Mouse (Mus musculus): ENCODE measurements around the gene Scn4a.
"Not testable (repeated sequence)": the region's sequence is repeated elsewhere in the genome, so short reads cannot be mapped to it uniquely, and the experiment has no call there.

Gene Scn4a

DNA sequence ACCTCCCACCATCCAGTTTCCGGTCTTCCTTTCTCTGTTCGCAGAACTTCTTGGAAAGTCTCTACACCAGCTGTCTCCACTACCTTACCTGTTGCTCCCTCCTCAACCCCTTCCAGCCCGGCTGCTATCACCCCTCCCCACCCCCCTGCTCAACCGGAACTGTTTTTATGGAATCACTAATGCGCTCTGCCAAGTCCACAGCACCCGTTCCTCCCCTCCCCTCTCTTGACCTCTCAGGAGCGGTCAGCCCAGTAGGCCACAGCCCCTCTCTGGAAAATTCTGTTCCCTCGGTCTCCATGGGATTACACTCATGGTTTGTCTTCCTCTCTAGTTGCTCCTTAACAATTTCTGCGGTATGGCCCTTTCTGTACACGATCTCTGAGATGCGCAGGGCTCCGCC, at the start of gene Scn4a:
Gene Scn4a, minus strand, starts transcription at position 101 of the 400 bp plus-strand sequence.
- in situ Hi-C loops (cut with MboI, MseI): no loop called here

DNA sequence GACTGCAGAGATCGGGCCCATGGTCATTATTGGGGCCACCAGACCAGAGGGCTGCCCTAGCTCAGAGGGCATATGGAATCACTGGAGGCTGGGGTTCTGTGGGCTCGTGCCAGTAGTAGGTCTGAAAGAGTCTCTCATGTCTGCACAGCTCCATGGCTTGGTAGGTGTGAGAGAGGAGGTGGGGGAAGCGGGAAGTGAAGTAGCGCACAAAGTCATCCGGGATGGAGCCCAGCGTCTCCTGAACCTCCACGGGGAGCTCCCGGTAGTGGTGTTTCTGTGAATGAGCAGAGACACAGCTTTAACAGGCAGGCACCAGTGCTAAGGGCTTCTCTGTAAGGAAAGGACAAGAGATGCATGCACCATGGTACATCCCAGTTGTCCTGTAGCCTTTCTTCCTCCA, 45.4 kb upstream of the Scn4a start:
- in situ Hi-C loops (cut with MboI, MseI): no loop called here

DNA sequence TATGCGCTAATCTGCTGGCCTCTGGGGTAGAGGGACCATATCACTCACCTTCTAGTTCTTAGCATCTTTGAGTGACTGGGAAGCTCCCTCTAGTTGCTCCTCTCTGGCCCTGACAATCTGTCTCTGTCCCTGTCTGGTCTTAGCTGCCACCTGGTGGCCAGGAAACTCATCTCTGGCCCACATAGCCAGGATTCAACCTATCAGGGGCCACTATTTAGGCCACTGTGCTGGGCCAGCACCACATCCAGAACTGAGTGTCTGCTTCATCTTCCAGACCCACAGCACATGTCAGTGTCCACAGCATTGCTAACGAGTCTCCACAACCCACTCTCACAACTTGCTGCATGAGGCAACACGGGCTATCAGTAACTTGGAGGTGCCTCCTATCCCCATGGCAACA, 44.6 kb upstream of the Scn4a start:
- in situ Hi-C loops (cut with MboI, MseI): no loop called here

DNA sequence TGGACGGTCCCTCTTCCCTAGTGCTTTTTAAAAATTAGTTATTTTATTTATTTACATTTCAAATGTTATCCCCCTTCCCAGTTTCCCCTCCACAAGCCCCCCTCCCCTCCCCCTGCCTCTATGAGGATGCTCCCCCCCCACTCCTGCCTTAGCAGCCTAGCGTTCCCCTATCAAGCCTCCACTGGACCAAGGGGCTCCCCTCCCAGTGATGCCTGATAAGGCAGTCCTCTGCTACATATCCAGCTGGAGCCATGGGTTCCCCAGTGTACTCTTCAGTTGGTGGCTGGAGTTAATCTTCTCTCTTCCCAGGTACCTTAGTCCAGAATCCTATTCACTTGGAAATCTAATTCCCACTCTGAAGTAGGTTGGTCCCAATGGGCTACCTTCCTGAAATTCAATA, 41.0 kb upstream of the Scn4a start:
- in situ Hi-C loops (cut with MboI, MseI): not testable (repeated sequence)

DNA sequence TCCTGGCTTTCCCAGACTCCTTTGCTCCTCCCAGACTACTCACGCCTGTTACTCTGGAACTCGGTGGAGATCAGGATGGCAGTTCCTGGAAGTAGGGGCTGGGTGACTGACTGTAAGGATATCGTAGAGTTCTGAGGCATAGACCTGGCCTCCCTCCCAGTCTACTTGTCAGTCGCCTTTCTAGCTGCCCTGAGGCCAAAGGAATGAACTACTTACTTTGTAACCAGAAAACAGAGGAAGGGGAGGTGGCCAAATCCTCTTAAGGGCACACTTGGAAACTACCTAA, 40.2 kb upstream of the Scn4a start:
- in situ Hi-C loops (cut with MboI, MseI): no loop called here

DNA sequence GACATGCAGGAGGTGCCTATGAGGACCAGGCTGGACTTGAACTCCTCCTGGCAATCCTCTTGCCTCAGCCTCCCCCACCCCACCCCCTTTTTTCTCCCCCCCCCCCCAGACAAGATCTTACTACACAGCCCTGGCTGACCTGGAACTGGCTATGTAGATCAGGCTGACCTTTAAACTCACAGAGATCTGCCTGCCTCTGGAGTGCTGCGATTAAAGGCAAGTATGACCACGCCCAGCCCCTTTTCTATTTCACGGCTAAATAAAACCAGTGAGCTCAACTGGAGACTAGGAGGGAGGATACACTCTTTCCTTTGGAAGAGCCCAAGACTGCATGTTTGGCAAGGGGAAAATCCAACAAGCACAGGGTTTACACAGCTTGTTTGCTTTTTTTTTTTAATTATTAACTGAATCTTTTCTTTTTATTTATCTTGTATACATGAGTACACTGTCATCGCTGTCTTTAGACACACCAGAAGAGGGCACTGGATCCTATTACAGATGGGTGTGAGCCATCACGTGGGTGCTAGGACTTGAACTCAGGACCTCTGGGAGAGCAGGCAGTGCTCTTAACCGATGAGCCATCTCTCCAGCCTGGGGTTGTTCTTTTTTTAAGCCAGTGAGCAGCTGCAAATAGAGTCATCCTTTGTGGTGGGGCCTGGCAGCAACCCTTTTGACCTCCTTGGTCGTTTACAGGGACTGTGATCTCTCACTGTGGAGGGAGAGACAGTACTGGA, 39.7 kb upstream of the Scn4a start:
- in situ Hi-C loops (cut with MboI, MseI): no loop called here

DNA sequence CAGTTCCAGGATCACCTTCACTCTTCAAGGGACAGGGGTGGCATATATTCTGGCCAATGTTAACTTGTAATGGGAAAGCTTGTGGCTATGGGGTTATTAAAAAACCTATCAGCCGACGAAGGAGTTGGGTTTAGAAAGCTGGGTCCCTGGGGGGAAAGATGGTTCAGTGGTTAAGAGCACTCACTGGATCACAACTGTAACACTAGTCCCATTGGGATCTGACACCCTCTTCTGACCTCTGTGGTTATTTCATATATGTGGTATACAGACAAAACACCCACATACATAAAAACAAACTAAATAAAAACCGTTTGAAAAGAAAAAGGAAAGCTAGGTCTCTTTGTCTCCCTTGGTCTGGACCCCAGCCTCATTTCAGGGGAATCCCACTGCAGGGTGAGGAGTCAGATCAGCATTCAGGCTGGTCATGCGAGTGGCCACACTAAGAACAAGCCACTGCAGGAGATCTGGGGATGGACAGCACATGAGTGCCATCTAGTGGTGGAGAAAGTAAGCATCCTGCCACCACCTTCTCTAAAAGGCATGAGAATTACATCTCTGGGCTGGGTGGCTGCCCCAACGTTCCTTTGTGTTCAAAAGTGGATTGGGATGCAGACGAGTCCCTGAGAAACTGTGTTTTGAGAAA, 38.6 kb upstream of the Scn4a start:
- in situ Hi-C loops (cut with MboI, MseI): no loop called here

DNA sequence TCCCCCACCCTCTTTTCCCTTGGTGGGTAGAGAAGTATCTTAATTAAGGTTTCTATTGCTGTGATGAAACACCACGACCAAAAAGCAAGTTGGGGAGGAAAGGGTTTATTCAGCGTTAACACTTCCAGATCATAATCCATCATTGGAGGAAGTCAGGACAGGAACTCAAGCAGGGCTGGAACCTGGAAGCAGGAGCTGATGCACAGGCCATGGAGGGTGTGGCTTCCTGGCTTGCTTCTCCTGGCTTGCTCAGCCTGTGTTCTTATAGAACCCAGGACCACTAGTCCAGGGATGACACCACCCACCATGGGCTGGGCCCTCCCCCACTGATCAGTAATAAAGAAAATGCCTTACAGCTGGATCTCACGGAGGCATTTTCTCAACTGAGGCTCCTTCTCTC, 37.7 kb upstream of the Scn4a start:
- in situ Hi-C loops (cut with MboI, MseI): no loop called here

DNA sequence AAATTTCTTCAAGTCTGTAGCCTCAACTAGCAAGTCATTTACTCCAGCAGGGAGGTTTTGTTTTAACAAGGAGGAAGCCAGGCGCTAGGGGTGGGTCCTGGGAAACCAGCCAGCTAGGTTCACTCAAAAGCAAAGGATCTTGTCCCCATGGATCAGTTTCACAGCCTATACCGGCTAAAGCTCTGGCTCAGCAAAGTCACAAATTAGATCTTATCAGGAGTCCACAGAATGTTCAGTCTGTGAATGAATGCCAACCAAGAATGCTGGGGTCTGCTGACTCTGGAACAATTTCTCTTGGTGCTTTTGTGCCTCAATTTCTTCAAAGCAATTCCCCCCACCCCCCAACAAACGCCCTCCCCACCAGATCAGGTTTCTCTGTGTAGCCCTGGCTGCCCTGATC, 36.5 kb upstream of the Scn4a start:
- in situ Hi-C loops (cut with MboI, MseI): no loop called here

DNA sequence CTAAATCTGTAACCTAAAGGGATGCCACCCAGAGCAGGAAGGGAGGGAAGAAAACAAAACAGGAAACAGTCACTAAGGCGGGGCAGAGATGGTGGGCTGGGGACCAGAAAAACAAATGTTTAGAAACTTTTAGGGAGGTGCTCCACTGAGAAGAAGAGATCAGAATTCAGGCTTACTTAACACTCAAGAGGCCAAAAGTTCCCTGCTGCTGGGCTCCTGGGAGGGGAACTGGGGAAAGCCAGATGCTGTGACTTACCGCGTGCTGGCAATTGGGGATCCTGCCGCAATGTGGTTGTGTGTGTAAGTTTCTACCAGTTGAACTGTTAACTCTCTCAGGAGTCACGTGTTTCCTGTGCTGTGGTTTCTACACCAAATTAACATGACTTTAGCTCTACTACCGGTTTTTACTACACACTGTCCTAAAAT, 34.7 kb upstream of the Scn4a start, which contains the start of gene Icam2:
Gene Icam2, minus strand, starts transcription at position 285 of the 426 bp plus-strand sequence.
- in situ Hi-C loops (cut with MboI, MseI): no loop called here

DNA sequence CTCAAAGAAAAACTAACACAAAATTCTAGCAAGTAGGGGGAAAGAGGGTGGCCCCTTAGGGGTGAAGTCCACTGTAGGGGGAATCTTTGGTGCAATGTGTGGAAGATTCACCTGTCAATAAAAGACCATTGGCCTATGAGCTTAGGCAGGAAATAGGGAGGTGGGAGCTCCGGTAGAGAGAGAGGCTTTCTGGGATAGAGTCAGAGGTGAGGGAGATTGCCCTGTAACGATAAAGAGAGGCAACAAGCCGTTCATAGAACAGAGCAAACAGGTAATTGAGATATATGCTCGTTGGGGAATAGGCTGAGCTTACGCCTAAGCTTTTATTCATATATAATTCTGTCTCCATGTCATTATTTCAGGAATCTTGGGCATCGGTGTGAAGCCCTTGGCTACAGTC, 33.9 kb upstream of the Scn4a start:
- in situ Hi-C loops (cut with MboI, MseI): no loop called here

DNA sequence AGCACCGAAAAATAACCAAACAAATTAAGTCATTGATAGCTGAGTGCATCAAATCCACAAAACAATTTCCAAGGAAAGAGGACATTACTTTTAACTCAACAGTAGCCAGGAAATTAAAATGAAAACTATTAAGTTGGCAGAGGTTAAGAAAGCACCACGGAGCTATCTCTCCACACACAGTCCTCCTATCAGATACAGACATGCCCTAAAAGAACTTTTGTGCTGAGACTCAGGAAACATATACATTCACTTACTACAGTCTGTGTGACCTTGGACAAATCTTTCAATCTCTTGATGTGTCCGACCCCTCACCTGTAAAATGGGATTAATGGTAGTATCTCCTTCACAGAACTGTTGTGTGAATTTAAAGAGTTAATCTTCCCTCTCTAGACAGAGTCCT, 33.3 kb upstream of the Scn4a start:
- in situ Hi-C loops (cut with MboI, MseI): no loop called here

DNA sequence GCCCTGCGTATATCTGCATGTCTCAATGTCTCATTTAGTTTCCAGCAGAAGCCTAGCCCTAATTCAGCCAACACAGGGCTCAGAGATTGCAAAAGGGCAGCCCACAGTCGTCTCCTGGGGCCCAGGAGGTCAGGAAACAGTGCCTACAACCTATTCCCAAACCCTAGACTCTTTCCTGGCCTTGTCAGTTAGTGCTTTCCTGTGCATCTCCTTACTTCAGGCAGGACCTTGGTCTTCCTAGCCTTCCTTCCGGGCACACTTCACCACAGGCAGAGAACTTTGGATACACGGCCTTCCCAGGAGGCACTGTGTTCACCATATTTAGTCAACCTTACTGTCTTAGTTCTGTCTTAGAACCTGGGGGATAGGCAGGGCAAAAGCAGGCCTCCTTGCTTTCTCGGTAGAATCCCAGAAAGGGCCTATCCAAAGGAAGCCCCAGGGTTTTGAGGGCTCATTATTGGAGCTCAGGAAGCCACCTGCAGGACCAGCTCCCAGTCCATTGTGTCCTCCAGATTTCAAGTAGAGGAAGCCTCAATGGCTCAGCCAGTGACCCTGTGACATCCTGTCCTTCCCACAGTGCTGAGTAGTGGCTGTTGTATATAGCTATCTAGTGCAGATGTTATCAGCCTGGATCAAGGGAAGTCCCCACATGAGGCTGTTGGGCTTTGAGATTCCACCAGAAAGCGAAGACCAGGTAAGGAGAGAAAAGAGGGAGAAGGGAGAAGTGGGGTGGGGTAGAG, 30.1 kb upstream of the Scn4a start:
- in situ Hi-C loops (cut with MboI, MseI): no loop called here

DNA sequence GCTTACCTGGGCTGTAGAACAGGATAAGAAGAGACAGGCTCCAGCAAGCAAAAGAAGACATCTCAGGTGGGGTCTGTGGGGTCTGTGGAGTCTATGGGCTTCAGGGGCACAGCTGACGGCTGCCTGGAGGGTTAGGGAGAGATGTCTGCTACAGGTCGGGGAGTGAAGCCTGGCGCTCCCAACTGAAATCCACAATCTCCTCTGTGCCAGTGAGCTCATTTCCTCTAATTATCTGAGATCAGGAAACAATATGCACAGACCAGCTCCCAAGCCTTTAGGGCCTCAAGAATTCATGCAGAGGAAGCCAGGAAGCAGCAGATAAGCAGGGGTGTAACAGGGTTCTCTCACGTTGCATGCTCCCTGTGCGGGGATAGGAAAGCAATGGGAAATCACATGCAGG, 29.3 kb upstream of the Scn4a start:
- in situ Hi-C loops (cut with MboI, MseI): no loop called here

DNA sequence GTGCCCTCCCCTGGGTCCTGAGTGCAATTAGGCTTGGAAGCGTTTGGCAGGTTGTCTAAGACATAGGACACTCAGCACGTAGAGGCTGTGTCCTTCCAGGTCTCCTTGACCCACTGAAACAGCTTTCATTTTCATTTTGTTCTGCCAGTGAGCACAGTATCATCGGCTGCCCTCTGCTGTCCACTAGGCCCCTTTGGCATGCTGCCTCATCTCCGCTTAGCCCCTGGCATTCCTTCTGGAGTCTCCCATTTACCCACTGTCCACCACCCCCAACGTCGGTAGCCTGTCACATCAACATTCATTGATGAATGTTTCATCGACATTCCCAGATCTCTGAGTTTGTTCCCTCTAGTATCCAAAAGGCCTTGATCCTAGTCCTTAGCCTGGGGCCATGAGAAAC, 28.8 kb upstream of the Scn4a start:
- in situ Hi-C loops (cut with MboI, MseI): no loop called here

DNA sequence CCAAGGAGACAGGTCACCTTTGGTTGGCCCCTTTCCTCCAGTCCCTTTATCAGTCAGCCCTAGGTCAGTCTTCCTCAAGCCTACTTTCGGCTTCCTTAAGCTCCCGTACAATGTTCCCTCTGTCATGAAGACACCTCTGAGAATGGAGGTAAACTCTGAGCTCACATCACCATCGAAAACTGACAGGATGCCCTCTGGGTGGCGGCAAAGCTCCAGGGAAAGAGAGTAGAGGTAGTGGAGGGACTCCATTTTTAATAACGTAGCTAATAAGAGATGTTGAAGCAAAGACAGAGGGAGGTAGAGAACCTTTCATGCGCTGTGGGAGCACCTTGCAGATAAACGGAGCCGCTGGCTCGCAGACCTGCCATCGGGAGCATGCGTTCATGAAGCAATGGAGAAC, 27.9 kb upstream of the Scn4a start:
- in situ Hi-C loops (cut with MboI, MseI): no loop called here

DNA sequence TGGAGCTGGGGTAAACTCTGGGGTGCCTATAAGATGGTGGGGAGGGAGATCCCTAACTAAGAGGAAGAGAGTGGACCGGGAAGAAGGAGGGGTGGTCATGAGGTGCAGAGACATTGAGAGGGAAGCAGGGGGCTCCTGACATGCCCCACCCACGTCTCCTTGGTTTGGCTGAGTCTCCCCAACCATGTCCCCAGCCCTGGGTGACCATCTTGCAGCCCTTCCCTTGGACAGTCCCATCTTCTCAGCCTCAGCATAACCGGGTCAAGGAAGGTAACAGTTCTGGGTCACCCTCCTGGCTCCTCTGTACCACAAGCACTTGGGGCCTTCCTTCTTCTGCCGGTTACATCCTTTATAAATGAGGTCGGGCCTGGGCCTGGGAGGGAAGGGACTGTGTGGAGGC, 21.9 kb upstream of the Scn4a start:
- in situ Hi-C loops (cut with MboI, MseI): no loop called here

DNA sequence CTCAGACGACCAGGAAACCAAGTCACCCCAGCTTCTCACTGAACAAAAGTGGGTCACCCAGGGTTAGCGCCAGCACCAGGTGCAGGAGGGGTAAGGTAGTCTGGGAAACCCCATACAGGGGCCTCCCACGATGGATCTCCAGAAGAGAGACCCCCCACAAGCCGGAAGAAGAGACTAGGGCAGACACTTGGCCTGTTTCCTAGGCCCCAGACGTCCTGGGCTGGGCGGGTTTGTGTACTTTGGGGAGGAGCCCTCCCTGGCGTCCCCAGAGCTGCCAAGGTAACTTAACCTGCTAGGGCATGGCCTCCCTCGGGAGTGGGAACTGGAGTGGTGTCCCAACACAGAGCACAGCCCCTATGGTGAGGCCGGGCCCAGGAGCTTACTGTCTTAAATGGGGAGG, 21.5 kb upstream of the Scn4a start:
- in situ Hi-C loops (cut with MboI, MseI): no loop called here

DNA sequence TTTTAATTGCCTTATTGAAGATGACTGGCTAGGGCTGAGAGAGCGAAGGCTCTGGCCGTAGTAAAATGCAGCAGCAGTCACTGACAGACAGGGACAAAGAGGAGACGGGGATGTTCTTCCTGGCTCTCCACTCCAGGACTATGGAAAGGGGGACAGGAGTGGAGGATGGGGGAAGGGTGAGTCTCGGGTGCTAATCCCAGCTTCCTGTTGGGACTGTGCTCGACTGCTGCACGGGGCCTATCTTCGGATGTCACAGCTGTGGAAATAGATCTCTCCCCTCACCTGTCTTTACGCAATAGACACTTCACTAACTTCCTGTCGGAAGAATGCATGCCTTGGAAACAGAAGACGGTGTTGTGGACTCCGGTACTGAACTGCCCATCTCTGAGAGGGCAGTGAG, 20.9 kb upstream of the Scn4a start:
- in situ Hi-C loops (cut with MboI, MseI): no loop called here

DNA sequence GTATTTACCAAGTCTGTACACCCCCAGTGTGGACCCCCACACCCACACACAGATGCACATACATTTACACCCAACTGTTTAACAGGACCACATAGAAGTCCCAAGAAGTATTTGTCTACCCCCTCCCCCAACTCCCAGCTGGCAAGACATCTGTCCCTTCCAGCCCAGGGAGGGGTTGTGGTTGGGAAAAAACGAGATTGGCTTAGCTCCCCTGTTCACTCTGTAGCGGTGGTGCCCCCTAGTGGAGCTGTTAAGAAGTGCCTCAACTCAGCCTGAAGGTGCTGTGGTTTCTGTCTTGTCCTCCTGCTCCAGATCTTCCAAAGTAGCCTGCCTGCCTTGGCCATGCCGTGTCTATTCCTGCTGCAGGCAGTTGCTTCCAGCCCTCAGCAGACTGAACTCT, 13.2 kb upstream of the Scn4a start:
- in situ Hi-C loops (cut with MboI, MseI): no loop called here

DNA sequence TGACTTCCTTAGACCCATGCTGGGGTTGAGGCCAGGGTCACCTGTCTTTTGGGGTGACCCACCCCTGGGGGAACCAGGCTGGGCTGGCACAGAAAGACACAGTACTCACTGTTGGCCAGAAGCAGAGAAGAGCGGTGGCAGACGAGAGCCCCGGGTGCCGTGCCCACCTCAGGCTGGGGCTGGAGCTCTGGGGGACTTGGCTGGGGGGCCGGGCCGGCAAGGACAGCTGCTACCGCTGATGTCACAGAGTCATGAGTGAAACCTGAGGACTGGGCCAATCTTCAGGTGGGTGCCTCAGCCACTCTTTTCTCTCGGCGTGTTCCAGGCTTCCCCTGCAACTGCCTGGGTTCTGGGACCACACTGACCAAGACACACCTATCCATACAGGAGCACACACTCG, 12.3 kb upstream of the Scn4a start, which contains the start of gene Prr29:
Gene Prr29, plus strand, starts transcription at position 107 of the 400 bp plus-strand sequence.
- in situ Hi-C loops (cut with MboI, MseI): no loop called here

DNA sequence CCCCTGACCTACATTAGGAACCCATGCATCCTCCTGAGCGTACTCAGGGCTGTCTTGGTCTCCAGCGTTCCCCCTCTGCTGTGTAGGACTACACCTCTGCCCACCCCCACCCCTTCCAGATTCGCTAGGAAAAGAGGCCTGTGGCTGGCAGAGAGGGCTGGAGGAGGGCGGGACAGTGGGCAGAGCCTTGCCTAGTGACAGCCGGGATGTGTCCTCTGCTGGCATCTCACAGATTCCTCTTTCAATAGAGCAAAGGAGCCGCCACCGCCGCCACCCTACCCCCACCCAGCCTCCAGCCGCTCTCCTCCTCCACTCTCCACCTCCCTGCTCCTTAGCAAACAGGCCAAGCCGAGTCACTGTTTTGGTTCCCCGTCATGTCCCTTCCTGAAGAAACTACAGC, 11.6 kb upstream of the Scn4a start:
- in situ Hi-C loops (cut with MboI, MseI): no loop called here

DNA sequence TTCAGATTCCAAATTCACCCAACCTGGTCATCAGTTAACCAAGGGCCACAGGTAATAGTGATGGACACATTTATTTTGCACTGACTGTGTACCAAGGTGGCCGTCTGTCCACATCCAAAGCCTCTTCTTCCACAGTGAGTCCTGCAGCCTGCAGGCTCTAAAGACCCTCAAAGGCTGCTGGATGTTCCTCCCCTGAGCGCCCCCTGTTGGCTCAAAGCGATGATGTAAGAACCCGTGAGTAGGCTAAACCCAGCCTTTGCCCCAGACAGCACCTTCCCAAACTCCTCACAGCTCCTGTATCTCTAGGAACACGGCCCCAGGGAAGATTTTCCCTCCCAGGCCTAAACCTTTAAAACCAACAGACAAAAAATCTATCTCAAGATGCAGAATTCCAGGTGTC, 6.3 kb upstream of the Scn4a start:
- in situ Hi-C loops (cut with MboI, MseI): no loop called here
